Comparison of ENCODE assay signal across 13 mouse cellular contexts in genomic region chr7:130407622-130408021, GRCm38 (mm10).
DNase-seq lines count a peak whose midpoint lies in the region; ATAC-seq and TF ChIP-seq lines count a peak whose summit lies in the region.
"Had no signal": no experiment of that assay in that cellular context is flagged by ENCODE, and none has a peak within 500 bp of the region (broad histone marks: within the 10 kb centered on the region; RNA-seq: fewer than 3 reads in every experiment).

No protein-coding gene starts in this region.

- intact Hi-C loops in heart, postnatal 36 days (cut with DNase I) = no loop called here
- intact Hi-C loops in left cerebral cortex, postnatal 25 days (cut with DNase I) = no loop called here

- WGBS in heart, embryonic 15.5 days = 34% methylated on average over 10 of the region's 10 CpGs
- WGBS in liver, adult 2 months = 82% methylated on average over 10 of the region's 10 CpGs
- WGBS in stomach, embryonic 16.5 days = 78% methylated on average over 10 of the region's 10 CpGs

- H3K9me3 ChIP-seq in heart, embryonic 15.5 days (replicated peaks) = no peaks in the 10 kb centered on the region
- no peaks in the 10 kb centered on the region for H3K9me3 ChIP-seq in stomach, embryonic 16.5 days (replicated peaks; ENCODE audit: control insufficient read depth, low read length)
- H3K9me3 ChIP-seq: hindbrain, embryonic 12.5 days had no signal

- H3K9ac ChIP-seq in heart, embryonic 15.5 days = no peak overlapping the region
- H3K9ac ChIP-seq in liver, adult 2 months (ENCODE audit: low read depth, low read length) = no peak overlapping the region
- no peak overlapping the region for H3K9ac ChIP-seq in stomach, embryonic 16.5 days (ENCODE audit: low read length)
- H3K9ac ChIP-seq: hindbrain, embryonic 12.5 days had no signal

- H3K4me1 ChIP-seq in heart, embryonic 15.5 days (replicated peaks) = peaks cover 17% of the 10 kb centered on the region
- H3K4me1 ChIP-seq in liver, adult 2 months (ENCODE audit: control insufficient read depth, insufficient read depth, low read length) = no peaks in the 10 kb centered on the region
- 0 out of 2 replicates have a peak, but pooled peaks cover 2% of the 10 kb centered on the region for H3K4me1 ChIP-seq in stomach, embryonic 16.5 days (ENCODE audit: control insufficient read depth, insufficient read depth, low read length)
- H3K4me1 ChIP-seq: hindbrain, embryonic 12.5 days had no signal

- H3K36me3 ChIP-seq in heart, embryonic 15.5 days = no peaks in the 10 kb centered on the region
- H3K36me3 ChIP-seq in liver, adult 2 months (ENCODE audit: control insufficient read depth, insufficient read depth, low read length) = no peaks in the 10 kb centered on the region; the same call in 1 of the 2 replicates
- H3K36me3 ChIP-seq in stomach, embryonic 16.5 days (ENCODE audit: control insufficient read depth, insufficient read depth, low read length) = no peaks in the 10 kb centered on the region
- H3K36me3 ChIP-seq: hindbrain, embryonic 12.5 days had no signal

- ATAC-seq in heart, embryonic 15.5 days (replicated peaks; ENCODE audit: insufficient number of reproducible peaks, insufficient read depth, low FRiP score, low read depth) = peak; percentile 55
- no peak for ATAC-seq in stomach, embryonic 16.5 days (ENCODE audit: insufficient read depth, low FRiP score)

- H3K27me3 ChIP-seq in heart, embryonic 15.5 days = no peaks in the 10 kb centered on the region
- H3K27me3 ChIP-seq in liver, adult 2 months (ENCODE audit: control insufficient read depth, insufficient read depth, low read length) = no peaks in the 10 kb centered on the region
- H3K27me3 ChIP-seq in stomach, embryonic 16.5 days (ENCODE audit: control insufficient read depth, insufficient read depth, low read length) = no peaks in the 10 kb centered on the region
- H3K27me3 ChIP-seq: hindbrain, embryonic 12.5 days had no signal

- H3K79me2 ChIP-seq in liver, adult 2 months (ENCODE audit: control insufficient read depth, insufficient read depth, low read length) = no peaks in the 10 kb centered on the region

- peak overlapping the region; percentile 8; the same call in 1 of the 2 replicates for H3K27ac ChIP-seq in heart, embryonic 15.5 days
- no peak overlapping the region for H3K27ac ChIP-seq in liver, adult 2 months (replicated peaks; ENCODE audit: insufficient read depth, low read depth, low read length)
- H3K27ac ChIP-seq in stomach, embryonic 16.5 days (ENCODE audit: low read length) = peak overlapping the region; percentile 80
- H3K27ac ChIP-seq: hindbrain, embryonic 12.5 days had no signal

- TF ChIP-seq POLR2A in liver, adult 2 months (IDR thresholded peaks at IDR 0.05; ENCODE audit: extremely low read depth, insufficient read depth, low read length) = no peak

- 0 out of 2 replicates have a peak overlapping the region, but pooled peaks have one; percentile 0 for H3K4me2 ChIP-seq in heart, embryonic 15.5 days
- no peak overlapping the region for H3K4me2 ChIP-seq in stomach, embryonic 16.5 days (ENCODE audit: low read depth, low read length)
- H3K4me2 ChIP-seq: hindbrain, embryonic 12.5 days; midbrain, embryonic 11.5 days had no signal

- no peak for DNase-seq in heart, postnatal 36 days
- peak; percentile 18 for DNase-seq in liver, adult 2 months (ENCODE audit: extremely low read depth, low read depth, low spot score)
- DNase-seq in liver = no peak
- DNase-seq in heart, postnatal 4 days = peak; percentile 18
- no peak for DNase-seq in left cerebral cortex, postnatal 25 days (ENCODE audit: low spot score in 2 of 2)
- DNase-seq: adrenal gland, postnatal 14 days; cerebellum, adult 9-11 months; gastrocnemius, postnatal 25 days; lung, postnatal 36 days had no signal

- TF ChIP-seq CTCF in liver, adult 2 months (IDR thresholded peaks at IDR 0.05; ENCODE audit: low read depth, low read length) = no peak

- H3K4me3 ChIP-seq in heart, embryonic 15.5 days = no peak overlapping the region
- no peak overlapping the region for H3K4me3 ChIP-seq in liver, adult 2 months (ENCODE audit: insufficient read depth, low read depth, low read length)
- no peak overlapping the region for H3K4me3 ChIP-seq in stomach, embryonic 16.5 days (replicated peaks; ENCODE audit: low read length)
- H3K4me3 ChIP-seq: hindbrain, embryonic 12.5 days had no signal

Comparison
In these comparisons a context has a peak if more than half of its experiments do, and no peak if none do; other contexts are left out.
1. DNase-seq: peak in liver, adult 2 months (single experiment) and heart, postnatal 4 days (single experiment); none in heart, postnatal 36 days (0 of 2), liver (single experiment) and left cerebral cortex, postnatal 25 days (0 of 2).